Mouse (Mus musculus): ENCODE data around the gene Arhgap42.

- TF ChIP-seq CEBPB (IDR thresholded peaks at IDR 0.05; ENCODE audit: insufficient read depth, poor library complexity, severe bottlenecking) (no peak), TCF3 (IDR thresholded peaks at IDR 0.05; ENCODE audit: insufficient read length, low read depth) (no peak), POLR2A (IDR thresholded peaks at IDR 0.05; ENCODE audit: insufficient read length, low read depth) (no peak), E2F4 (IDR thresholded peaks at IDR 0.05; ENCODE audit: insufficient read depth) (no peak), POLR2AphosphoS2 (IDR thresholded peaks at IDR 0.05; ENCODE audit: insufficient read length, low read depth) (no peak), MAX (IDR thresholded peaks at IDR 0.05; ENCODE audit: low read depth) (no peak), USF1 (IDR thresholded peaks at IDR 0.05; ENCODE audit: low read depth) (no peak), MYOG (IDR thresholded peaks at IDR 0.05; ENCODE audit: control insufficient read depth in 1 of 3, insufficient read depth in 1 of 3, insufficient read length in 2 of 3, low read depth in 2 of 3) (no peak), TCF12 (IDR thresholded peaks at IDR 0.05; ENCODE audit: insufficient read depth, poor library complexity, severe bottlenecking) (no peak), MYOD1 (IDR thresholded peaks at IDR 0.05; ENCODE audit: control insufficient read depth in 1 of 3, insufficient read length in 2 of 3, low read depth in 2 of 3) (no peak)
These were observed 78.2 kb downstream of the Arhgap42 start for GRCm38 (mm10) chr9:9160736-9161135.

Measured in myocyte (in vitro differentiated cells).